Mouse (Mus musculus): ENCODE data around the gene Rtel1. TPM values are rescaled to one million over a fixed set of nuclear protein-coding genes. Genes with fewer than 3 reads are reported as not detected.

Rtel1 gene
- total RNA-seq, 2 experiments from 2014 or later: 21.1 to 23.0 TPM

DNA sequence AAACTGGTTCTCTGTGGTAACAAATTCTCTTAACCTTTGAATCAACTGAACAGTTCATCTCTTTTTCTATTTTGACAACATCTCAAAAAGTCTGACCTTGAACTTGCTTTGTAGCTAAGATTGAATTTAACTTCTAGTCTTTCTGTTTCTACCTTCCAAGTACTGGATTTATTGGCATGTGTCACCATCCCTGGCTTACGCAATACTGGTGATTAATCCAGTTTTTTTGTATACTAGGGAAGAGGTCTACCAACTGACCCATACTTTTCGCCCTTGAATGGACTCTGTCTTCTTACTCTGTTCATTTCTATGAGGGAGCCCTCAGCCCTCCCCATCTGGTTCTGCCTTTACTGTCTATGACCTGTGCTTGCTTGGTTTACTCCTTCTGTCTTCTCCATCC, 6.6 kb downstream of the Rtel1 start:
- DNase-seq: no peak

DNA sequence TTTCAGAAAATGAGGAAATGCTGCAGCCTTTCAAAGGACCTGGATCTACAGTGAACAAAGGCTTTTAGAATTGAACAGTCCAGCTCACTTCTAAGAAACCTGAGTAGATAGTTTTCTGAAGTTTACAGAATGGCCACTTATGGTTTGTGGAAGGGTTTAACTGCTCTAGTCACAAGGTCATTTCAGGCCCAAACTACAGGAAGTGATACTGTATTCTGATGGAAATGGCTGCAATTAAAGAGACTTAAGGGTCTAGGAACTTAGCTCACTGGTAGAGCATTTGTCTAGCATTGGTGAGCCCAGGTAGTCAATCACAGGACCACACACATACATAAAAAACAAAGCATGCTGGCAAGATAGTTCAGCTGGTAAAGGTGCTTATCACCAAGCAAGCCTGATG, 13.0 kb downstream of the Rtel1 start:
- no peak for DNase-seq

DNA sequence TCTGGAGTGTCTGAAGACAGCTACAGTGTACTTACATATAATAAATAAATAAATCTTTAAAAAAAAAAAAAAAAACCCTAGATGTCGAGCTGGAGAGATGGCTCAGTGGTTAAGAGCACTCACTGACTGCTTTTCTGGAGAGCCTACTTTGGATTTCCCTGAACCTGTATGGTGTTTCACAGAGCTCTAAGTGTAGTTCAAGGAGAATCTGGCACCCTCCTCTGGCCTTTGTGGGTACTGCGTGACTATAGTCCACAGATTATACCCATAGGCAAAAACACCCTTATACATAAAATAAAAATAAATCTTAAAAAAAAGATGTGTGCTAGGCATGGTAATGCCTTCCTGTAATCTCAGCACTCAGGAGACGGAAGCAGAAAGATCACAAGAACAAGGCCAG, 14.5 kb downstream of the Rtel1 start:
- DNase-seq: peak; percentile 63

DNA sequence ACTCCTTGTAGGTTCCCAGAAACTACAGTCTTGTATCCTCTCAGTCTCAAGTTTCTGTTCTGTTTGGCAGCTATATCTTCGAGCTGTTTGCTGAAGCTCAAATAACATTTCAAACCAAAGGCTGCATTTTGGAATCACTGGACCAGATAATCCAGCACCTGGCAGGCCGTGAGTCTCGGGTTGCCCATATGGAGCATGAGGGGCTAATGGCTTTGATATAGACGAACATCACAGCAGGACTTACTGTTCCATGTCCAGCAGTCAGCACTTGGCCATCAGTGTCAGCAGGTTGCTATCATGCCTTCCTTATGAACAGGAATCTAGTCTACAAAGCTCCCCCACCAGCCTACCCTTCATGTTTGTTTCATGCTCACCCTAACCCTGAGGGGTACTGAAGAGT, 20.9 kb downstream of the Rtel1 start:
- no peak for DNase-seq

DNA sequence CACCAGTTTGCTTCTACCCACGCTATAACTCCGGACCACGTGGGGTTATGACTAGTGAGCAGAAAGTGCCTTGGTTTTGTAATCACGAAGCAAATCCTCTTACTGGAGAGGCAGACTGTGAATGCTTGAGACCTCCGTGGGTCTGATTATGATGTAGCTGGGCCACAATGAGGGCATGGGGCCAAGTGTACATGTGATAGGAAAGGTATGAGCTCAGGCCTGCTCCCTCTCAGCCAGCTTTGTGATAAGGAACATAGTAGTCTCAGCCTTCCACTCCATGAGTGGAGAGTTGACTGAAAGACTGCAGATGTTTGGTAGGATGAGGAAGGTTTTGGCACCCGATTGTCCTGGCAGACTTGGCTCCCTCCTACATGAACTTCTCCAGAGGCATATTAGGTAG, 23.2 kb downstream of the Rtel1 start:
- no peak for DNase-seq

DNA sequence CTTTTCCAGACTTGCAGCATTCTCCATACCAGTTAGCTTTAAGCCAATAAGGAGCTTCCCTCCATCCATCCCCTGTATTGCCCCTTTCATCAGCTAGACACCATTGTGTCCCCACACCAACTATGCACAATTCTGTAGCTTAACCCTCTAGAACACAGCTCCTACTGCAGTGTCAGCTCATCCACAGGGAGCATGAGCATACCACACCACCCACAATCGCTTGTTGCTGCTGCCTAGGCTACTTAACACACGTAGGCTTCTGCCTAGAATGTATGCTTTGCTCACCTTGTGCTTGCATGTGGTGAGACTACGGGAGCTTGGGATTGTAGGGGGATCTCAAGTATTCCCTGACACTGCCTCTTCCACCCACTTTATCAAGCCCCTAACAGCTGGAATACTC, 37.2 kb downstream of the Rtel1 start:
- DNase-seq: no peak

DNA sequence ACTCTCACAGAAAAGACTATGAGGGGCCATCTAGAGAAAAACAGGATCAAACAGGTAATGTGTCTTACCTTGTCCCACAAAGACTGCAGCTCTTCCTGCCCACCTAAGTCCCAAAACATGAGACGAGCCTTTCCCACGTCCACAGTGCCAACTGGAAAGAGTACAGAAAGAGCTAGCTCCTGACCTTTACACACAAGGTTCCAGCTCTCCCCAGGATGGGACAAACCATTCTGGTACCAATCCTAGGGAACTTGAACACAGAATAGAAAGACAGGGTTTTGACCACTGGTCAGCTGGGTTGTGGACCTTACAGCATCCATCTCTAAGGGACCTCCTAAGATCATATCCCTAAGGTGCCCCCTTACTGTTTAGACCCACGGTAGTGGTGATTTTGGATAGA, 44.4 kb downstream of the Rtel1 start:
- DNase-seq: no peak

DNA sequence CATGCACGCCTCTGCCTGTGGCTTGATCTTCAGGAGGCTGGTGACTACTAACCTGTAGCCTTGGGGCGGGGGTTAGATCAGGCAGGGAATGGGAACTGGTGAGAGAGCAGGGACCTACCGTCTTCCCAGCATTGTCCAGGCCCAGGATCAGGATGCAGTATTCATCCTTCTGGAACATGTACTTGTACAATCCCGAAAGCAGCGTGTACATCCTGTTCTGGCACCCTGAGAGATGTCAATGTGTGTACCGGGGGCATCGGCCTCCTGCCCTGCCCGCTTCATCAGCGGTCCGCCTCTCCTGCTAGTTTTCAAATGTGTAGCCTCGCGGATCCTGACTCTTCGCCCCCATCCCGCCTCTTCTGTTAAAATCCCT, 44.9 kb downstream of the Rtel1 start:
- DNase-seq: no peak

DNA sequence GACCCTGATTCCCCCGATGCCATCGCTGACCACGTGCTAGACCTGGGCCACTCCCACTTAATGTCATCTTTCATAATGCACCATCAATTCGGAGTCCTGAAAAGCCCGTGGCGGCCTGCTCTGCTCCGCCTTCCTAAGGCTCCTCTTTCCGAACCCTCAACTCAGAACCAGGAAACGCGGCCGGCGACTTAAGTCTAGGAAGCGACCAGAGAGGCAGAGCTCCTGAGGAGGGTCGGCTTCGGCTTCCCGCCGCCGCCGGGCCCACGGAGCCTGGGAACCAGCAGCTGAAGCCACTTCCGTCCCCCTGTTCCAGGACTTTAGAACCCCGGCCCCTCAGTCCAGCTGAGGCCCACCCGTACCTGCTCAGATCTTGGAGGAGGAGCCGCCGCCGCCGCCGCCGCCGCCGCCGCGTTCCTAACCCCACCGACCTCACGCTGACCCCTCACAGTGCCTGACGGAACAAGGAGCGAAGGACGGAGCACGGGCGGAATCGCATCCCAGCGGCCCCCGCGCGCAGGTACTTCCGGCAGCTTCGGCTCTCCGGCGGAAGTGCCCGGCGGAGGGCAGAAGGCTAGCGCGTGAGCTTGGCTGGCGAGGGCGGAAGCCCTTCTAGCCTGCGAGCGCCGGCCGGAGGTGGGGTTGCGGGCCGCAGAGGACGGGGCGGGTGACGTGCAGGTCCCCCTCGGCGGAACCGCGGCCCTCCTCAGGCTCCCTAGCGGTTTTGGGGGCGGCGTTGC, 45.5 kb downstream of the Rtel1 start, which contains the start of the genes Zgpat and Arfrp1:
Zgpat (plus strand) TSS at position 69 of the 737 bp plus-strand sequence.
Arfrp1 (minus strand) TSS at position 545 of the 737 bp plus-strand sequence.
- peak; percentile 89 for DNase-seq

DNA sequence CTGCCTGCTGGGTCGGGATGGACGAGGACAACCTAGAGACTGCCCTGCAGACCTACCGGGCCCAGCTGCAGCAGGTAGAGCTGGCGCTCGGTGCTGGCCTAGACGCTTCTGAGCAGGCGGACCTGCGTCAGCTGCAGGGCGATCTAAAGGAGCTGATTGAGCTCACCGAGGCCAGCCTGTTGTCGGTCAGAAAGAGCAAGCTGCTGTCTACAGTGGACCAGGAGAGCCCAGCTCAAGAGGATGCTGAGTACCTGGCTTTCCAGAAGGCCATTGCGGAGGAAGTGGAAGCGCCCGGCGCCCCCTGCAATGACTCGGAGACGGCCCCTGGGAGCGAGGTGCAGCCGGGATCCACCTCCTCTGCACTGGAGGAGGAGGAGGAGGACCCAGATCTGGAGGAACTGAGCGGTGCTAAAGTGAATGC, 46.1 kb downstream of the Rtel1 start:
- DNase-seq: peak; percentile 29

DNA sequence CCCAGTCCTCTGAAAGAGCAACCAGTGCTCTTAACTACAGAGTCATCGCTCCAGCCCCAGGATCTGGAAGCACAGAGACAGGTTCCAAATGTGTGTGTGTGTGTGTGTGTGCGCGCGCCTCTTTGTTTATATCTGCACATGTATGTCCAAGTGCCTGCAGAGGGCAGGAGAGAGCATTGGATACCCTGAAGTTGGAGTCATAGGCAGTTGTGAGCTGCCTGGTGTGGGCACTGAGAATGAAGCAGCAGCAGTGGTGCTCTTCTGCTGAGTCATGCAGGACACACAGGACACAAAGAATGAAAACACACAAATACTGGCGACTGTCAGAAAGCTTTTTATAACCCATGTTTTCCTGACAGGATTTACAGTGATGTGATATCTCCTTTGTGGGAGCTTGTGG, 50.5 kb downstream of the Rtel1 start:
- no peak for DNase-seq

DNA sequence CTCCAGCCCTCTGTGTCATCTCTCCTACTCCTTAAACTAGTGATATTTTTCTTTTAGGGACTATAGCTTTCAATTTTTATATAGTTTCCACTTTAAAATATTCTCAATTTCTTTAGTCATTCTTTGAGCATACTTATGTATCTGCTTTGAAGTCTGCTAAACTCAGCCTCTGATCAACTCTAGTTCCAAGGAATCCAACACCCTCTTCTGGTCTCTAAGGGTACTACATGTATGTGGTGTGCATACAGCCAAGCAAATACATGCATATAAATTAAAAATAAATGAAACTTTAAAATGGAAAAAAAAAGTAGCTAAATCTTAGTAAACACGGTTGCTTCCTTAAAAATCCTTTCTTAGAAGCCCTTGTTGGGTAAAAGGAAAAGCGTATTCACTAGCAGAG, 56.2 kb downstream of the Rtel1 start:
- no peak for DNase-seq

DNA sequence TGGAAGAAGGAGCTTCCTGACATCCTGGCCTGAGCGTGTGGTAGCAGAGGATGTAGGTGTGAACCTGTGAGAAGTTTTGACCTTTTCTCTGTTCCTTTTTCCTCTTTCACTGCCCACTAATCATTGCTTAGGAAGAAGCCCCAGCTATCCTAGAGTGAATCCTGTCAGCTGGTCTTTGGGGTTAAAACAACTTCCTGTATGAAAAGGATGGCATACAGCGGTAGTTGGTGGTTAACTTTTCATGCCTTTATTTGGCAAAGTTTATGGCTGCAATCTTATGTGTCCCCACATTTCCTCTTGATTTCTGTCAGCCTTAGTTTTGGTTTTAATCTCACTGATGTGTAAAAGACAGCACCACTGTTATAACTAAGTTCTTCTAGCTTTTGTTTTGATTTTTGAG, 57.7 kb downstream of the Rtel1 start:
- no peak for DNase-seq

DNA sequence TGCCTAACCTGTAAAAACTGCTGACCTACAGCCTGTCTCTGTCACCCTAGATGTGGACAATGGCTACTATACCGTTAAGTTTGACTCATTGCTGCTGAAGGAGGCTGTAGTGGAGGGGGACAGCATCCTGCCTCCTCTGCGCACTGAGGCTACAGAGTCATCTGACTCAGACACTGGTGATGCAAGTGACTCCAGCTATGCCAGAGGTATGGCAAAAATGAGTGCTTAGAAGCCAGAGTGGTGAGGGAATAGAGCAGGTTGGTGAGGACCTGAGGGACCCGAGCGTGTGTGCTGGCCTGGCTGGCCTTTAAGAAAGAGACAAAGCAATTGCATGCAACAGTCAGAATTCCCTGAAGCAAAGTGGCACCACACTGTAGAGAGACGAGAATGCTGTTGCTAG, 59.2 kb downstream of the Rtel1 start:
- DNase-seq: no peak

DNA sequence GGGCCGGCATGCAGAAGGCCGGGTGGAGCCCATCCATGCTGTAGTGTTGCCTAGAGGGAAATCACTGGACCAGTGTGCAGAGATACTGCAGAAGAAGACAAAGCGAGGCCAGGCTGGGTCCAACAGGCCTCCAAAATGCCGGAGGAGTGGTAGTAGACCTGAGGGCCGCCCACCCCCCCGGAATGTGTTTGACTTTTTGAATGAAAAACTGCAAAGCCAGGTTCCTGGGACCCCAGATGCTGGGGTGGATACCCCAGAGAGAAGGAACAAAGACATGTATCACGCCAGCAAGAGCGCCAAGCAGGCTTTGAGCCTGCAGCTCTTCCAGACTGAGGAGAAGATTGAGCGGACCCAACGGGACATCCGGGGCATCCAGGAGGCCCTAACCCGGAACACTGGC, 60.2 kb downstream of the Rtel1 start, which contains the start of gene Lime1:
Lime1 (plus strand) TSS at position 301 of the 400 bp plus-strand sequence.
- no peak for DNase-seq

DNA sequence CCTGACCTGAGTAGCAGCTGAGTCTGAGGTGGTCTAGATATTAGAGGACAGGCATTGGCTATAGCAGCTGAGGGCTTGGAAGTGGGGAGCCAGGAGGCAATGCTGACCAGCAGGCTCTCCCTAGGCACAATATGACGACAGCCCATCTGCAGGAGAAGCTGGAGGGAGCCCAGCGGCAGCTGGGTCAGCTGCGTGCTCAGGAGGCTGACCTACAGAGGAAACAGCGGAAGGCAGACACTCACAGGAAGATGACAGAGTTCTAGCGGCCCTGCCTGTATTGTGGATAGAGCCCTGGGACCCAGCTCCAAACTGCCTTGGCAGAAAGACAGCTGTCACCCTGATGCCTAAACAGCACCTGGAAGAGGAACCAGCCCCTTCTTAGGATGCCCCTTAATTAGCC, 60.7 kb downstream of the Rtel1 start:
- no peak for DNase-seq

DNA sequence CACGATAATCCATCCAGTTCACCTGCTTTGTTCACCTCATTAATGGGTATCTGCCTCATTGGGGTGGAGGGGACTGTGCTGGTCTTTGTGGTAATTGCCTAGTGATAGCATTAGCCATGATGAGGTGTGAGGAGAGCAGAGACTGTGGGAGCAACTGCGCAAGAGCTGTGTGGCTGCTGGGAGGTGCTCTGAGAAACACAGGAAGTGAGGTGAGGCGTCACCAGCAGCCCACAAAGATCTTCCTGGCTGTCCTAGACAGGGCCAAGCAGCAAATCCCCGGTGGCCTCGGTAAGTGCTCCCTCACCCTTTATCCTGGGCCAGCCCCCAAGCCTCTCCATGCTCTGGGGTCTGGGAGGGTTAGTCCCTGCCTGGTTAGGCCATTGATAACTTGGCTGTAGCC, 61.6 kb downstream of the Rtel1 start:
- DNase-seq: no peak

DNA sequence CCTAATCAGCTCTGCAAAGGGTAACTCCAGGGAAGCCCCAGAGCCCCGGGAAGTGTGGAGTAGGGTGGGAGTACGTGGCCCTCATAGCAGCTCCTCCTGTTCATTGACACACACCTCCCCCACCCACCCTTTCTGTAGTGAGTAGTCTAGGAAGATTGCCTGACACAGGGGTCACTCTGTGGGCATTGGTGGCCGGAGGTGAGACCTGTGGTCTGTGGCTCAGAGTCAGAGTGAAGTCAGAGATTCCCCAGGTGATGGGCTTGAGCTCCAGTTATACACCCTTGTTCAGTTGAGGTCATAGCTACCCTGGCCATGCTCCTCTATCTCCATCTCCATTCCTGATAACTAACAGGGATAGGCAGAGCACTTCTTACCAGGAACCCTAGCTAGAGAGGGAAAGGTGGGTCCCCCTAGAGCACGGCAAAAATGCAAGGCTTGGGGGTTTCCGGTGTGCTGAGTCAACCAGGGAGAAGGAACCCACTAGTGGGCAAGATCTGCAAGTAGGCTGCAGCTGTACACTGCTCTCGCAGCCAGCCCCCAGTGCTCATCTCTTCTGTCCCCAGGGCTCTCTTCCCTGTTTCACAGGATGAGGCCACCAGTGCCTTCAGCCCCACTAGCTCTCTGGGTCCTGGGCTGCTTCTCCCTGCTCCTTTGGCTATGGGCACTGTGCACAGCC, 62.2 kb downstream of the Rtel1 start:
- no peak for DNase-seq

DNA sequence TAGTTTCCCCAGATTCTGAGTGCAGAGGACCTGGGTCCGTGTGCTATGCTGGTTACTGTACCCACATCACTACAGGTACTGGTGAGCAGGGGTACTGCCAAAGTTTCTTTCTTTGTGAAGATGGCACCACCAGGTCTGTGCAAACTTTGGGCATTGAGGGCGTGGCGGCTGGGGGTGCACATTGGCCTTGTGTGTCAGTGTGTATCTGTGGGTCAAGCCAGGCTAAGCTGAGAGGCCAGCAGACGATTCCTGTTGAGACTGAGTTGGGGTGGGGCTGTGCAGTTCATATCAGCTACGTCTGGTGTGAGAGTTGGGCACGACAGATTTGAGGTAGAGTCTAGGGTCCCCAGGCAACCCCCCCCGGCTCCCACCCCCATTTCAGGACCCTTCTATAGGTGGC, 64.9 kb downstream of the Rtel1 start:
- no peak for DNase-seq

DNA sequence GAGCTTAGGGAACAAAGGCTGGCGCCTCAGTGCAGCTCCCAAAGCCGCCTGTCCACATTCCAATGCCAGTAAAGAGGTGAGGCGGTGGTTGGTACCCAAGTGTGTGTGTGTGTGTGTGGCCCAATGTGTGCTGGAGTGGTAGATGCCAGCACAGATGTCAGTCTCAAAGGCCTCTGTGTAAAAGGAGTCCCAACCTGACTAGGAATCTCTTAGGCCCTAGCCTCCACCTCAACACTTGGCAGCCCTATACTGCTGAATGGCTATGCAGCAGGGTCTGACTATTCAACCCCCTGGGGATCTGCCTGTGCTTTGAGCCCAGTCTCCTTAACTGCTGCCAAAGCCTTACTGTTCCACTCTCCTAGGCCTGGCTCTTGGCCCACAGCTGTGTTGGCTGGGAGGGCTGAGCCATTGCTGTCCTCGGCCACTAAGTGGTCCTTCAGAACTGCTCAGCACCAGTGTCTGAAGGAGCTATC, 65.4 kb downstream of the Rtel1 start:
- peak; percentile 77 for DNase-seq

DNA sequence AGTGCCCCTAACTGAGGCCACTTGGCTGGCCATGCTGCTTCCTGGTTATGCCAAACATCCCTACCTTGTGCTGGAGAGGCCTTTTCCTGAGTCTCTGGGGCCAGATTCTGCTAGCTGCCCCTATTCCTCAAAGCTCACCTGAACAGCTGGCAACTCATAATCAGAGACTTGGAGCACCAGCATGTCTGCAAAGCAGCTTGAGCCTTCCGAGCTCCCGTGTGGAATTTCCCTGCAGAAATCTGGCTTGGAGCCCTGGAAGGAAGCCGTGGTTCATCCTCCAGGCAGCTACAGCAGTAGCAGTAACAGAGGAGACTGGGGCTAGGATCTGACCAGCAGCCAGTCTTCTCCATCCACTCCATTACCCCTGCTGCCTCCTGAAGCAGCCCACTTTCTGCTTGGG, 66.3 kb downstream of the Rtel1 start:
- peak; percentile 72 for DNase-seq

DNA sequence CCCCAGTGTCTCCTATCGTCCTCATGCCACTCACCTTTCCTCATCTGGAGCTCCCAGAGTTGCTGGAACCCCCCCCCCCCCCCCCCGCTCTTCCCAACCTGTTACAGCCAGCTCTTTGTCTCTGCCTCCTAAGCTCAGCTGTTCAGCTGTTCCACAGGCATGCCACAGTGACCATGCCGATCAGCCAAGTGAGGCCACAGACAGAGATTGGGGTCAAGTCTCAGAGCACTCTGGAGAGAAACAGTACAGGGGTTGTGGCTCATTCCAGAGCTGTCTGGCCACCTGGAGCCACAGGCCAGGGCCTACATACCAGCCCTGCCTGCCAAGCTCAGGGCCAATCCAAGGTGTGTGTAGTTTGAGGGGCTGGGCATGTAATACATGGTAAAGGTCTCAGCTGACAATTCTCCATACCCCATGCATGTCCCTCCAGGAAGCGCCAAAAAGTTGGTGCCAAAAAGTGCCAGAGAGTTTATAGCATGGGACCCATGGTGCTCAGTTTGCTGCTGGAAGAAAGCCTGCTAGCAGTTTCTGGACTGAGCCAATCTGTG, 67.2 kb downstream of the Rtel1 start:
- DNase-seq: no peak

DNA sequence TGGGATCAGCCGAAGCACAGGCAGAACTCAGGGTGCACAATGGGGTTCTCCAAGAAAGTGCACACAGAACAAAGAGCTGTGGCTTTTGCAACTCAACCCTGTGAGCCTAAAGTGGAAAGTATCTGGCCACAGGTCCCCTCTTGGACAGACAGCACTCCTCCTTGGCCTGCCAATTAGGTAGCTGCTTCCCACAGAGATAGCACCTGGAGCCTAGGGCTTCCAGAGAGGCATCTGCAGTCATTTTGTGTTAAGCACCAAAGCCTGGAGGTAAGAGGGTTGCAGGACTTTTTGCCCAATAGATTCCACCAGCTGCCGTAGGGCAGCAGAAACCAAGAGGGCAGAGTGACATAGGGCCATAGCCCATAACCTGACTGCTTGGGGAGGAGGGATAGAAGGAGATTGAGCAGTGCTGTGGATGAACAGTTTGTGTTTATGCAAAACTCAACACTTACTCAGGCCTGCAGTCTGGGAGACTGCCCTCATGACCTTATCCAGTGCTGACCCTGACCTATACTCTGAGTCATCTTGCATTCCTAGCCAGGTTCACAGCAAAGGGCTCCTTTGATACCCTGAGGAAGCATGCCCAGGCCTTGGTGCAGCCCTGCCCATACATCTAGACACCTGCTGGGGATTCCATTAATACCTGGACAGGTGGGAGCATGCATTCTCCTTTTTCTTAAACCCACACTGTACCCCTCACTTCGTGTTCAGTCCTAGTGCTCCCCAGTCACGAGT, 70.8 kb downstream of the Rtel1 start:
- no peak for DNase-seq

All from gastrocnemius, postnatal 10 days (tissue).